Mouse (Mus musculus): ENCODE results near the gene Kdelc1.

The Kdelc1 gene

GRCm38 (mm10) chr1:44061836-44062235 lies 56.8 kb downstream of the Kdelc1 start, which contains the start of gene Gm8251:
TSS of gene Gm8251 (minus strand) at chr1:44061936.
- DNase-seq = no peak

GRCm38 (mm10) chr1:44057805-44058204 lies 60.8 kb downstream of the Kdelc1 start:
- DNase-seq = no peak
